In the genomic region with DNA sequence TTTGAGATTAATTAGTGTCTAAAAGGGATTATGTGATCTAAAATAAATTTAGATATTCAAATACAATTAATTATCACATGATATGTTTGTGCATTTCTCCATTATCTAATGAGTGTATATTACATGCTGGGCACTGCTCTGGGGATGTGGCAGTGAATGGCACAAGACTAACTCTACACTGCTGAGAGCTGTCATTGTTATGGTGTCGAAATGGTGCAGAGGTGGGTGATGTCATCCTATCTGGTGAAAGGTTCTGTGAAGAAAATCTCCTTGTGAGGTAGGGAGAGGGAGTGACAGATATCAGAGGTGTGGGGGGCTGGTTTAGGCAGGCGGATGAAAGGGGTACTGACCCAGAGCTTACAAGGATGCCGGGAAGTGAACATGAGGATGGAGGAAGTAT, we compare ENCODE assay signal across 20 mouse cellular contexts. TPM values are rescaled to one million over a fixed set of nuclear protein-coding genes. Genes with fewer than 3 reads are reported as not detected.
"Had no signal": no experiment of that assay in that cellular context is flagged by ENCODE, and none has a peak within 500 bp of the region (broad histone marks: within the 10 kb centered on the region; RNA-seq: fewer than 3 reads in every experiment).

No protein-coding gene starts in this region.

- DNase-seq: lung, adult 18-20 months; lung, embryonic 14.5 days; lung, postnatal 10 days; lung, postnatal 4 days; retina, postnatal 1 day; right cerebral cortex, adult 18-20 months; right cerebral cortex, postnatal 25 days; right cerebral cortex, postnatal 4 days; spleen, adult 18-20 months; thymus, adult 18-20 months; thymus, postnatal 25 days; thymus, postnatal 4 days had no signal

RNA-seq across cellular contexts. Expression of a gene that starts 37.3 kb away (rescaled TPM):
- total RNA-seq: megakaryocyte-erythroid progenitor cell, adult 5-6 weeks had no signal
- polyA plus RNA-seq: liver, embryonic 14.5 days; liver, embryonic 16.5 days; midbrain, embryonic 10.5 days; neural tube, embryonic 11.5 days; neural tube, embryonic 13.5 days; small intestine, adult 2 months; stomach, embryonic 14.5 days had no signal
